Mouse (Mus musculus): Measurements from ENCODE around the gene Sash3.

Sash3 gene

GRCm38 (mm10) chrX:48152106-48152505, 5.9 kb downstream of the Sash3 start:
- Histone ChIP-seq H3K9me3 (ENCODE audit: low read length) (no peaks in the 10 kb centered on the region), H3K4me1 (replicated peaks; ENCODE audit: low read depth, low read length) (peaks cover 33% of the 10 kb centered on the region), H3K4me3 (replicated peaks; ENCODE audit: low read length) (no peak overlapping the region), H3K27me3 (ENCODE audit: insufficient read depth, low read length) (no peaks in the 10 kb centered on the region), H3K36me3 (ENCODE audit: insufficient read depth, low read length) (no peaks in the 10 kb centered on the region)
- TF ChIP-seq CTCF (conservative IDR thresholded peaks at IDR 0.05; ENCODE audit: low read length) (no peak), NANOG (IDR thresholded peaks at IDR 0.05; ENCODE audit: borderline replicate concordance, low read length) (no peak), POU5F1 (IDR thresholded peaks at IDR 0.05; ENCODE audit: borderline replicate concordance, low read length) (no peak)

GRCm38 (mm10) chrX:48153414-48153813, 7.2 kb downstream of the Sash3 start:
- TF ChIP-seq POU5F1 (IDR thresholded peaks at IDR 0.05; ENCODE audit: borderline replicate concordance, low read length) (no peak), NANOG (IDR thresholded peaks at IDR 0.05; ENCODE audit: borderline replicate concordance, low read length) (no peak)
- Histone ChIP-seq H3K4me1 (replicated peaks; ENCODE audit: low read depth, low read length) (peaks cover 31% of the 10 kb centered on the region), H3K4me3 (replicated peaks; ENCODE audit: low read length) (no peak overlapping the region), H3K27me3 (ENCODE audit: insufficient read depth, low read length) (no peaks in the 10 kb centered on the region), H3K36me3 (ENCODE audit: insufficient read depth, low read length) (no peaks in the 10 kb centered on the region), H3K9me3 (ENCODE audit: low read length) (no peaks in the 10 kb centered on the region)

GRCm38 (mm10) chrX:48153949-48154348, 7.7 kb downstream of the Sash3 start:
- Histone ChIP-seq H3K9me3 (ENCODE audit: low read length) (no peaks in the 10 kb centered on the region), H3K4me1 (replicated peaks; ENCODE audit: low read depth, low read length) (peaks cover 31% of the 10 kb centered on the region), H3K36me3 (ENCODE audit: insufficient read depth, low read length) (no peaks in the 10 kb centered on the region), H3K27me3 (ENCODE audit: insufficient read depth, low read length) (no peaks in the 10 kb centered on the region), H3K4me3 (replicated peaks; ENCODE audit: low read length) (no peak overlapping the region)
- TF ChIP-seq CTCF (conservative IDR thresholded peaks at IDR 0.05; ENCODE audit: low read length) (no peak), POU5F1 (IDR thresholded peaks at IDR 0.05; ENCODE audit: borderline replicate concordance, low read length) (no peak), NANOG (IDR thresholded peaks at IDR 0.05; ENCODE audit: borderline replicate concordance, low read length) (no peak)

- Histone ChIP-seq H3K9me3 (ENCODE audit: low read length) (no peaks in the 10 kb centered on the region), H3K36me3 (ENCODE audit: insufficient read depth, low read length) (no peaks in the 10 kb centered on the region), H3K4me1 (replicated peaks; ENCODE audit: low read depth, low read length) (peaks cover 35% of the 10 kb centered on the region), H3K27me3 (ENCODE audit: insufficient read depth, low read length) (no peaks in the 10 kb centered on the region), H3K4me3 (replicated peaks; ENCODE audit: low read length) (no peak overlapping the region)
- TF ChIP-seq POU5F1 (IDR thresholded peaks at IDR 0.05; ENCODE audit: borderline replicate concordance, low read length) (no peak), CTCF (conservative IDR thresholded peaks at IDR 0.05; ENCODE audit: low read length) (no peak), NANOG (IDR thresholded peaks at IDR 0.05; ENCODE audit: borderline replicate concordance, low read length) (no peak)
Observed at GRCm38 (mm10) chrX:48155489-48155888, 9.3 kb downstream of the Sash3 start.

- Histone ChIP-seq H3K36me3 (ENCODE audit: insufficient read depth, low read length) (no peaks in the 10 kb centered on the region), H3K9me3 (ENCODE audit: low read length) (no peaks in the 10 kb centered on the region), H3K27me3 (ENCODE audit: insufficient read depth, low read length) (no peaks in the 10 kb centered on the region), H3K4me3 (replicated peaks; ENCODE audit: low read length) (no peak overlapping the region), H3K4me1 (replicated peaks; ENCODE audit: low read depth, low read length) (peaks cover 24% of the 10 kb centered on the region)
- TF ChIP-seq POU5F1 (IDR thresholded peaks at IDR 0.05; ENCODE audit: borderline replicate concordance, low read length) = no peak
- no peak for TF ChIP-seq NANOG (IDR thresholded peaks at IDR 0.05; ENCODE audit: borderline replicate concordance, low read length)
- TF ChIP-seq CTCF (conservative IDR thresholded peaks at IDR 0.05; ENCODE audit: low read length) = no peak
Observed at GRCm38 (mm10) chrX:48157396-48157795, 11.2 kb downstream of the Sash3 start.

GRCm38 (mm10) chrX:48158229-48158919, 12.1 kb downstream of the Sash3 start:
- H3K9me3 ChIP-seq (ENCODE audit: low read length) = no peaks in the 10 kb centered on the region
- no peaks in the 10 kb centered on the region for H3K36me3 ChIP-seq (ENCODE audit: insufficient read depth, low read length)
- H3K4me3 ChIP-seq (replicated peaks; ENCODE audit: low read length) = no peak overlapping the region
- H3K4me1 ChIP-seq (replicated peaks; ENCODE audit: low read depth, low read length) = peaks cover 14% of the 10 kb centered on the region
- TF ChIP-seq POU5F1 (IDR thresholded peaks at IDR 0.05; ENCODE audit: borderline replicate concordance, low read length) = no peak
- no peak for TF ChIP-seq NANOG (IDR thresholded peaks at IDR 0.05; ENCODE audit: borderline replicate concordance, low read length)
- no peak for TF ChIP-seq CTCF (conservative IDR thresholded peaks at IDR 0.05; ENCODE audit: low read length)
- H3K27me3 ChIP-seq (ENCODE audit: insufficient read depth, low read length) = no peaks in the 10 kb centered on the region

GRCm38 (mm10) chrX:48169892-48170291, 23.7 kb downstream of the Sash3 start:
- no peak overlapping the region for H3K4me3 ChIP-seq (replicated peaks; ENCODE audit: low read length)
- no peaks in the 10 kb centered on the region for H3K9me3 ChIP-seq (ENCODE audit: low read length)
- peaks cover 7% of the 10 kb centered on the region; the same call in 1 of the 2 replicates for H3K36me3 ChIP-seq (ENCODE audit: insufficient read depth, low read length)
- TF ChIP-seq NANOG (IDR thresholded peaks at IDR 0.05; ENCODE audit: borderline replicate concordance, low read length) (no peak), POU5F1 (IDR thresholded peaks at IDR 0.05; ENCODE audit: borderline replicate concordance, low read length) (no peak), CTCF (conservative IDR thresholded peaks at IDR 0.05; ENCODE audit: low read length) (no peak)
- H3K4me1 ChIP-seq (replicated peaks; ENCODE audit: low read depth, low read length) = no peaks in the 10 kb centered on the region
- H3K27me3 ChIP-seq (ENCODE audit: insufficient read depth, low read length) = no peaks in the 10 kb centered on the region

GRCm38 (mm10) chrX:48170368-48170767, 24.1 kb downstream of the Sash3 start:
- Histone ChIP-seq H3K27me3 (ENCODE audit: insufficient read depth, low read length) (no peaks in the 10 kb centered on the region), H3K4me3 (replicated peaks; ENCODE audit: low read length) (no peak overlapping the region), H3K4me1 (replicated peaks; ENCODE audit: low read depth, low read length) (no peaks in the 10 kb centered on the region), H3K36me3 (ENCODE audit: insufficient read depth, low read length) (peaks cover 11% of the 10 kb centered on the region), H3K9me3 (ENCODE audit: low read length) (no peaks in the 10 kb centered on the region)
- TF ChIP-seq POU5F1 (IDR thresholded peaks at IDR 0.05; ENCODE audit: borderline replicate concordance, low read length) (no peak), CTCF (conservative IDR thresholded peaks at IDR 0.05; ENCODE audit: low read length) (no peak), NANOG (IDR thresholded peaks at IDR 0.05; ENCODE audit: borderline replicate concordance, low read length) (no peak)

- H3K27me3 ChIP-seq (ENCODE audit: insufficient read depth, low read length) = no peaks in the 10 kb centered on the region
- H3K4me1 ChIP-seq (replicated peaks; ENCODE audit: low read depth, low read length) = no peaks in the 10 kb centered on the region
- H3K9me3 ChIP-seq (ENCODE audit: low read length) = no peaks in the 10 kb centered on the region
- H3K36me3 ChIP-seq (ENCODE audit: insufficient read depth, low read length) = peaks cover 19% of the 10 kb centered on the region
- no peak overlapping the region for H3K4me3 ChIP-seq (replicated peaks; ENCODE audit: low read length)
- no peak for TF ChIP-seq NANOG (IDR thresholded peaks at IDR 0.05; ENCODE audit: borderline replicate concordance, low read length)
- TF ChIP-seq POU5F1 (IDR thresholded peaks at IDR 0.05; ENCODE audit: borderline replicate concordance, low read length) = no peak
- TF ChIP-seq CTCF (conservative IDR thresholded peaks at IDR 0.05; ENCODE audit: low read length) = no peak
Observed at GRCm38 (mm10) chrX:48181844-48182243, 35.6 kb downstream of the Sash3 start.
